Mouse (Mus musculus) layer of hippocampus, postnatal 36 days (tissue): ENCODE data around the gene Steap3. TPM values are rescaled to one million over a fixed set of nuclear protein-coding genes. Genes with fewer than 3 reads are reported as not detected.
"Not testable (repeated sequence)": the region's sequence is repeated elsewhere in the genome, so short reads cannot be mapped to it uniquely, and the experiment has no call there.

Source experiments
- DNase-seq, 2 experiments: peaks; one replicate each; pipeline ENCODE4 v3.0.0; 2022
- total RNA-seq, 2 experiments: library from RNA; stranded (reverse); gene quantifications; 2 replicates each; pipeline ENCODE4 v1.2.3; 2021

Gene Steap3
- 1 to 10 TPM; 7.1 to 7.2 TPM for total RNA-seq

GRCm38 (mm10) chr1:120272605-120273004 is at the start of gene Steap3:
Gene Steap3 (minus strand): TSS chr1:120272705.
- no peak for DNase-seq

- no peak for DNase-seq
These were observed 48.9 kb upstream of the Steap3 start for GRCm38 (mm10) chr1:120321270-120322021.

DNA sequence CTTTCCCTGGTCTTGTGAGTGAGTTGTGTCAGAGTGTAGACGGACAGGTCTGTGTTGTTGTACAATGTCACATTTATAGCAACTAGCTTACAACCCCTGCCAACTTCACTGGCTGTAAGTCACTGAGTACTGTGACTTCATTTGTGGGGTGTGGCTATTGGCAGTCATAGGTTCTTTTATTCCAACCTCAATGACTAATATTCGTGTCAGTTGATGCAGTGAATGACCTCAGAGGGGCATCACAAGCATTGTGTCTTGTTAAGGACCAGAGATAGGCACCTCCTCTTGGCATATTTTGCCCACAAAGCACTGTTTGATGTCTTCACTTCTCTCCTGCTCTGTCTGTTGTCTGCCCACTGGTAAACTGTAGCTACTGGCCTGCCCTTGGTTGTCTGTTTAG is 33.3 kb upstream of the Steap3 start:
- no peak for DNase-seq

- no peak for DNase-seq
These were observed 24.4 kb upstream of the Steap3 start for GRCm38 (mm10) chr1:120296936-120297335.

- no peak for DNase-seq
These were observed 21.3 kb upstream of the Steap3 start for GRCm38 (mm10) chr1:120293803-120294202.

DNA sequence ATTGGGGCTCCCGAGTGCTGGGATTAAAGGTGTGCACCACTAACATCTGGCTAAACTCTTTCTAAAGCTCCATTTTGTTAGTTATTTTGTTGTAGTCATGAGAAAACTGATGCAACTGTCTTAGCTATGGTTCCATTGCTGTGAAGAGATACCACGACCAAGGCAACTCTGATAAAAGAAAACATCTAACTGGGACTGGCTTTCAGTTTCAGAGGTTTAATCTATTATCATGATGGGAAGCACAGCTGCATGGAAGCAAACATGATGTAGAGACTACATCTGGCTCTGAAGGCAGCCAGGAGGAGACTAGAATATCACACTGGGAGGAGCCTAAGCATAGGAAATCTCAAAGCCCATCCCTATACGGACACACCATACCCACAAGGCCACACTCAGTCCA is 19.2 kb upstream of the Steap3 start:
- no peak for DNase-seq

- no peak for DNase-seq
These were observed 17.3 kb upstream of the Steap3 start for GRCm38 (mm10) chr1:120289843-120290242.

DNA sequence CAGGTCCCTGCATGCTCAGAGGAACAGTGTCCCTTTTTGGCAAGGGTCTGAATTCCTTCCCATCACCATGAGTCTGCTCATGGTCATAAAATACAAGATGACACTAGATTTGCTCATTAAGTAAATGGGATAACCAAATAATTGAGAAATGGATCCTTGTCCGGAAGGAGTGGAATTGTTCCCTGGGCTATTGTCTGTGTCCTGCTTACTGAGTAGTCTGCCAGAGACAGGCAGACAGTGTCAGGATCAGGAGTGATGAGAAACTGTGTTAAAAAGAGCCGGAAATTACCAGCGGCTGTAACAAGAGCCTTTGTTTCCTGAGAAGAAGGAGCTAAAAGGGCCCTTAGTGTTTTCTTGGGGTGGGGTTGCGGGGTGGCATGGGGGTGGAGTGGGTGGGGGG is 15.2 kb upstream of the Steap3 start:
- no peak for DNase-seq

- DNase-seq: not testable (repeated sequence)
These were observed 3.6 kb upstream of the Steap3 start for GRCm38 (mm10) chr1:120276058-120276457.

DNA sequence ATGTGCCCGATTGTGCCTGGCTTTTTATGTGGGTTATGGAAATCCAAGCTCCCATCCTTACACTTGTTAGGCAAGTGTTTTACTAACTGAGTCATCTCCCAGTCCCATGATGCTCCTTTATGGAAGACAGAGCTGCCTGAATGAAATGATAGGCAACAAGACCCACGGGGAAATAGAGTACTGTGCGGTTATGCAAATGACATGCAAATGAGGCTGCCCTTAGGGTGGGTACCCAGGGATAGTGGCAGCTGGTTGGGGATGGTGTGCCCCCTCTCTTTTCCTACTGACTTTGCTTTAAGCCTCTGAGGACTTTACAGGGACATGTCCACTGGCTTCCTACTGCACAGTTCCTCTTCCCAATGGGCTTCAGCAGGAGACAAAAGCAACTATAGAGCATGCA is 2.7 kb upstream of the Steap3 start:
- no peak for DNase-seq

DNA sequence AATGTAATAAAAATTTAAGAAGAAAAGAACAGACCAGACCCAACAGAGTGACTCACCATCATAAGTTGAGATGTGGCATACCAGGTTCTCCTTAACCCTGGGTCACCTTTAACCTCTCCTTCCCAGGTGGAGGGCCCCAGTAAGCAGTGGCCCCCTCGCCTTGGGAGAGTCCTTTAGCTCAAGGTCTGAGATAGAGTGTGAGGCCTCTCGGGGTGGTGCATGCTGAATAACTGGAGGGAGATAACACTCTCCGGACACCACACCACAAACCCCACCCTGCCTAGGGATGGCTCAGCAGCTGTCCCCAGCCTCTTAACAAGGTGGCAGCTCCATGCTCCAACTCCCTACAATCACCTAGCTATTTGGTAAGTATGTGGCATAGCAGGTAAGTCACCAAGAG is 1.6 kb downstream of the Steap3 start:
- DNase-seq: no peak

DNA sequence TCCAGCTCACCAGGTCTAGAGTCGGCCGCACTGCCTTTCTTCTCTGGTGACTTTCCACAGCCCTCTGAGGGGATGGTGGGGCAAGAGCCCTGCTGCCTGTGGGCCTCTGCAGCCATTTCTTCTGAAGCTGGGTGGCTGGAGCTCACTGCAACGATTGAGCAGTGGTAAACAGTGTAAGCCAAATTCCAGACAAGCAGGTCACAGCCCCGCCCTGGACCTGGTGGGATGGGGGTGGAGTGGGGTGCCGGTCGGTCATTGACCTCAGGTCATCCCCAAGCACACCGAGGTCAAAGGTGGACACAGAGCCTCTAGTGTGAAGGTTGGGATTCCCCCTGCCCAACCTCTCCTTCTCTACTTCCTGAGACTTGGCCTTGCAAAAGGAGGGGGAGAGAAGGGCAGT is 2.4 kb downstream of the Steap3 start:
- no peak for DNase-seq

- DNase-seq: no peak
These were observed 4.9 kb downstream of the Steap3 start for GRCm38 (mm10) chr1:120267631-120268030.

DNA sequence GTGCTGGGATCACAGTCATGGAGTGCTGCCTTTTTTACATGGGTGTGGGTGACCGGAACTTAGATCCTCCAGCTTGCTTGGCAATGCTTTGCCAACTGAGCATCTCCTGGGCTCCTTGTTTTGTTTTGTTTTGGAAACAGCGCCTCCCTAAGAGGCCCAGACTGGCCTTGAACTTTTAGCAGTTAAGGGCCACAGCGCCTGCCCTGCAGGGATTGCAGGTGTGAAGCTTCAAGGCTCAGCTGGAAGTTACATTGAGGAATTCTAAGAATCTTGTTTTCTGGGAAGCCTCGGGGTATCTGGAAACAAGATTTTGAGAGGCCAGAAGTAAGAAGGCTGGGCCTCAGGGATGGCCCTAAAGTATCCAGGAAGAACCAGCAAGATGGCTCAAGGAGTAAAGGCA is 6.0 kb downstream of the Steap3 start:
- DNase-seq: no peak

DNA sequence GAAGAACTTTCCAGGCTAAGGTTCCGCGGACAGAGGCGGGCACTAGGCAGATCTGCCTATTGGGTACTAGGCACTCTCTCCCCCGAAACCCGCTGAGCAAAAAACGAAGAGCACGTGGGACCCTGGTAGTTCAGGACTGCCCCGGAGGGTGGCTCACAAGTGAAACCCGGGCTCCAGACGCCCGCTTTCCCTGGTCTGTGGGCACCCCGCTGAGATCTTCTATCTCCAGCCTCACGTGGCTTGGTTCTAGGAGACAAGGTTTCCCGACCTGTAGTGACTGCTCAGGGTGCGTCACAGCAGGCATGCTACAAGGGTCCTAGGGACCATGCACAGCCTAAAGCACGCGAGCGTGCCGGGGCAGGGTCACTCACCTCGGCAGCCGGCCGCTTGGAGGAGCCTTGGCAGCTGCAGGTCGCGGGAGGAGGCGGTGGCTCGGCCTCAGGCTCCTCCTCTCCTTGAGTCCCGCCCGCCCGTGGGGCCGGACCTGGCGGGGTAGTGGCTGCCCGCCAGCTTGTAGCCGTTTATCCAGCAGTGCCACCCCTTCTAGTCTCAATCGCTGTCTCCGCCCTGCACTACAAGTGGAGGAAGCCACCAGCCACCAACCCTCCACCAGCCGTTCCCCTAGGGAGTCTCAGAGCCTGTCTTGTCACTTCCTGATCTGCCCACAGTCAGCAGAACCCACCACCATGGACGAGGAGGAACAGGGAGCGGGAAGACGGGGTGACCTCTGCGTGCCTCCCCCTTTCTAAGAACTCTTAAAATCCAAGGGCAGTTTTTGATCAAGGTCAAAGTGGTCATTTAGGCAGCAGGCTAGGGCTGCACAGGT is 7.4 kb downstream of the Steap3 start:
- peak; percentile 65 to 73 for DNase-seq

GRCm38 (mm10) chr1:120263226-120263625 is 9.3 kb downstream of the Steap3 start:
- DNase-seq: no peak

GRCm38 (mm10) chr1:120261166-120261565 is 11.3 kb downstream of the Steap3 start:
- DNase-seq: no peak

GRCm38 (mm10) chr1:120259249-120259648 is 13.3 kb downstream of the Steap3 start:
- no peak for DNase-seq

- DNase-seq: no peak
These were observed 13.8 kb downstream of the Steap3 start for GRCm38 (mm10) chr1:120258744-120259143.

GRCm38 (mm10) chr1:120258245-120258644 is 14.3 kb downstream of the Steap3 start:
- no peak for DNase-seq

DNA sequence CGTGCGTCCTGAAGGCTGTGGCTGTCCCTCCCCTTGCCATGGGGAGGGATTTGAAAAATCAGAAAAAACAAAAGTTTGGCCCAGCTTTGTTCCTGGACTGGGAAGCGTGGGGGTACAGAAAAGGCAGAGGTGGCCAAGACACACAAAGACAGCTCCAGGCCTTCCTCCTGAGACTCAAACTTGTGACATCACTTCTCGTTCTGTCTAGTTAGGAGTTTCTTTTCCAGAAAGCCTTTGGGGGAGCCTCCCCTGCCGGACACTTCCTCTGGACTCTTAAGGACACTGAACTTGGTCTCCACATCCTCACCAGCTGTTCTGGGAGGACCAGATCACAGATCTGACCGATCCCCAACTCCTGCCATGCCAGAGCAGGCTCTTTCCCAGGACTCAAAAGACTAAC is 18.8 kb downstream of the Steap3 start:
- DNase-seq: no peak

DNA sequence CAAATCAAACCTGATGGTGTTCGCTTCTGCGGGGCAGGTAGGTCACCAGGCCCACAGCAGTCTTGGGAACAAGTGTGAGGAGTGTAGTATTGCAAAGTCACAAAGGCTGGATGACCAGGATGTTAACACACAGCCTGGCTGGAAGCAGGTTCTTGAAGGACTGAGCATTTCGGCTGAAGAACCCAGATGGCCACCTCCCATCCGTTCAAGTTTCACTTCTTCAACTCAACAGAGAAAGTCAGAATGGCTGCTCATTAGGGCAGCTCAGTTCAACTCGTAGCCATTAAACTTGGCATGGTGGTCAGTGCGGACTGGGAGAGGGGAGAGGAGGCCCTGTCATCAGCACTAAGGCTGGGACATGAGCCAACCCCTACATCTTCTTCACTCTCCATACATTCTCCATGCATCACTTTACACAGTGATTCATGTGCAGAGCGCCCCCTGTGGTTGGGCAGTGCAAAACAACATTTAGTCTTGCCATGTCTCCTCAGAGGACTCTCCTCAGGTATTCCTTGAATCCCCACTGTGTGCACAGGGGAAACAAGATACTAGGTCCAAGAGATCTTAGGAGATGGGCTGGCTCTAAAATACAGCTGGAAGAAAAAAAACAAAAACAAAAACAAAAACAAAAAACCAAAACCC is 19.9 kb downstream of the Steap3 start:
- DNase-seq: no peak

GRCm38 (mm10) chr1:120251193-120251592 is 21.3 kb downstream of the Steap3 start:
- DNase-seq: no peak
